Mouse (Mus musculus): ENCODE measurements around the gene Ifit2. TPM values are rescaled to one million over a fixed set of nuclear protein-coding genes. Genes with fewer than 3 reads are reported as not detected.
"Not testable (repeated sequence)": the region's sequence is repeated elsewhere in the genome, so short reads cannot be mapped to it uniquely, and the experiment has no call there.

The Ifit2 gene
- polyA plus RNA-seq, 1 experiment from 2014 or later: 2.7 TPM

DNA sequence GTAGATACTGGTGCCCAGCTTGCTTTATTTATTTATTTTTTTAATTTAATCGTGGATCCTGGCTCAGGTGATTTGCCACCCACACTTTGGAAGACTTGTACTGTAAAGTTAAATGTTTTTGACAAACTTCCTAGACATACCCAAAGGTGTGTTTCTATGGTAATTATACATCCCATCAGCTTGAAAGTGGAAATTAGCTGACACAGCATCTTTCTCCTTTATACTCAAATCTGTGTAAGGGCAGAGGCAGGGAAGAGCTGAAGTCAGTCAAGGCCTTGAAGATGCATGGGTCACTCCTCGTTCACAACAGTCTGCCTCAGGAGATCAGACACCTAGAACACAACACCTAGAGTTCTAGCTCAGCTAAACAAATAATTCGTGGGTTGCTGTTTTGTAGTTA, 59.6 kb downstream of the Ifit2 start:
- H3K4me1 ChIP-seq (replicated peaks); ATAC-seq (ENCODE audit: low FRiP score); H3K27me3 ChIP-seq; H3K9me3 ChIP-seq; H3K27ac ChIP-seq; H3K36me3 ChIP-seq; H3K4me3 ChIP-seq; H3K4me2 ChIP-seq; H3K9ac ChIP-seq: not testable (repeated sequence)
- 82% methylated on average over 3 of the region's 3 CpGs for WGBS

DNA sequence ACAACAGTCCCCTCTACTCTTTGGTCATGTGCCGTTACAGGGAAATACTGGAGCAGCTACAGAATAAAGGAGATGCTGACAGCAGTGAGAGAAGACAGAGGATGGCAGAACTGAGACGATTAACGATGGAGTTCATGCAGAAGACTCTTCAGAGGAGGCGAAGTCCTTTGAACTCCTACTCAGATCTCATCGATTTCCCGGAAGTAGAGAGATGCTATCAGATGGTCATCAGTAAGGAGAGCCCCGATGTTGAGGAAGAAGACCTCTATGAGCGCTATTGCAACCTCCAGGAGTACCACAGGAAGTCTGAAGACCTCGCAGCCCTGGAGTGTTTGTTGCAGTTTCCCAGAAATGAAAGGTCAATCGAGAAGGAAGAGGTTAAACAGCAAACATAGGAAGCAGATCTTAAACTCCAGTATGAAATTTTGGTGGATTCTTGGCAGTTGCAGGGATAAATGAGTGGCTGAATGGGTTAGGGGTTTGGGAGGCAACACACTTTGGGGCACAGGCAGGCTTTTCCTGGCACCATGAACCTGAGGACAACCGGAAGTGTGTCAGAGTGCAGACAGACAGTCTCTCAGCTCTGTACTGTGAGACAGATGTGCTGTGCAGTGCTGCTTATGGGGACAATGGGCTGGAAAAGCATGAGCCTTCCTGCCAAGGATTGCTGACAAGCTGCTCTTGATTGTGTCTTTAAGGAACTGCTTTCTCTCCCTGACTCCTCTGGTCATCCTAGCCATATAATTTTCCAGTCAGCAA, 61.9 kb downstream of the Ifit2 start:
- H3K9me3 ChIP-seq; H3K27me3 ChIP-seq; ATAC-seq (ENCODE audit: low FRiP score); H3K4me1 ChIP-seq (replicated peaks); H3K27ac ChIP-seq; H3K4me2 ChIP-seq; H3K4me3 ChIP-seq; H3K36me3 ChIP-seq; H3K9ac ChIP-seq: not testable (repeated sequence)
- WGBS: 86% methylated on average over 6 of the region's 11 CpGs

DNA sequence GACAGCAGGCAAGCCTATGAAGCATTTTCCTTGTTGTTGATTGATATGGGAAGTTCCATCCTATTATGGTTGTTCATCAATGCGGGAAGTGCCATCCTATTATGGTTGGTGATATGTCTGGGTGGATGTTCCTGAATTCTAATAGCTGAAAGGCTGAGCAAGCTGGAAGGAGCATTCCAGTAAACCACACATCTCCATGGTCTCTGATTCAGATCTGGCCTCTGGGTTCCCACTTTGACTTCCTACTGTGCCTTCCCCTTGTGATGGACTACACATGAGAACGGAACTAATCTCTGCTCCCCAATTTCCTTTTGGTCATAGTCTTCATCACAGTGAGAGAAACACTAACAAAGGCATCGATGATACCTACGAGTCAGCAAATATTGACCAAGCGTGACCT, 70.4 kb downstream of the Ifit2 start:
- H3K9me3 ChIP-seq: no peaks in the 10 kb centered on the region
- no peaks in the 10 kb centered on the region for H3K4me1 ChIP-seq (replicated peaks)
- H3K36me3 ChIP-seq: no peaks in the 10 kb centered on the region
- 94% methylated on average over 5 of the region's 5 CpGs for WGBS
- no peaks in the 10 kb centered on the region for H3K27me3 ChIP-seq
- no peak for ATAC-seq (ENCODE audit: low FRiP score)
- H3K9ac ChIP-seq: no peak overlapping the region
- H3K4me2 ChIP-seq: no peak overlapping the region
- H3K27ac ChIP-seq: no peak overlapping the region
- no peak overlapping the region for H3K4me3 ChIP-seq

DNA sequence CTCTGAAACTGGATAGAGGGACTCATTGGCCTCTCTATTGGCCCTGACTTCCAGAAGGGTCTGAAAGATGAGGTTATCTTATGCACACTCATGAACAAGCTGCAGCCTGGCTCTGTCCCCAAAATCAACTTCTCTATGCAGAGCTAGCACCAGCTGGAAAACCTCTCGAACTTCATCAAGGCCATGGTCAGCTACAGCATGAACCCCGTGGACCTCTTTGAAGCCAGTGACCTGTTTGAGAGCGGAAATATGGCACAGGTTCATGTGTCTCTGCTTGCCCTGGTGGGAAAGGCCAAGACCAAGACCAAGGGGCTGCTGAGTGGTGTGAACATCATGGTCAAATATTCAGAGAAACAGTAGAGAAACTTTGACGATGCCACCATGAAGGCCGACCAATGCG, 73.3 kb downstream of the Ifit2 start:
- no peaks in the 10 kb centered on the region for H3K9me3 ChIP-seq
- 94% methylated on average over 6 of the region's 6 CpGs for WGBS
- H3K4me2 ChIP-seq: no peak overlapping the region
- H3K36me3 ChIP-seq: no peaks in the 10 kb centered on the region
- H3K27ac ChIP-seq: no peak overlapping the region
- H3K9ac ChIP-seq: no peak overlapping the region
- no peak for ATAC-seq (ENCODE audit: low FRiP score)
- H3K27me3 ChIP-seq: no peaks in the 10 kb centered on the region
- no peaks in the 10 kb centered on the region for H3K4me1 ChIP-seq (replicated peaks)
- H3K4me3 ChIP-seq: no peak overlapping the region

DNA sequence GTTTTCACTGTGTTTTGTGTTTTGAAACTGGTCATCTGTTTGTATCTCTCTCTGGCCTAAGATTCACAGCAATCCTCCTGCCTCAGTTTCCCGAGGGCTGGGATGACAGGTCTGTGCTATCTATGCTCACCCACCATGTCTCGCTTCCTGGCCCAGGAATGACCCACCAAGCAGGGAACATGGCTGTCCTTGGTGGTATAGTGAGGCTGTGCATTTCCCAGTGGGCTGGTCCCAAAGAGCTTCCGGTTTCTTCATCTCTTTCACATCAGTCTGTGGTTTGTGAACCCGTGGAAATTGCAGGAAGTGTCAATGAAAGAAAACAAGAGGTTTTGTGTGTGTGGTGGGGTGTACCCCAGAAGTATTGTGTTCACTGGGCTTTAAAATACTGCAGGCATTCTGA, 74.2 kb downstream of the Ifit2 start:
- Histone ChIP-seq H3K4me3 (no peak overlapping the region), H3K27me3 (no peaks in the 10 kb centered on the region), H3K4me2 (no peak overlapping the region), H3K27ac (no peak overlapping the region), H3K36me3 (no peaks in the 10 kb centered on the region), H3K4me1 (replicated peaks) (no peaks in the 10 kb centered on the region), H3K9ac (no peak overlapping the region), H3K9me3 (no peaks in the 10 kb centered on the region)
- no peak for ATAC-seq (ENCODE audit: low FRiP score)
- 82% methylated on average over 4 of the region's 4 CpGs for WGBS

Other genes starting within 250 kb of the Ifit2 start
- 0.23 and 0.87 TPM in 2 replicates for gene Ch25h, start 75.5 kb upstream of the Ifit2 start, polyA plus RNA-seq (2015; fragmentation: Nextera tagmentation; extraction: Ambion mirVana)
- gene Lipa, start 23.2 kb upstream of the Ifit2 start, polyA plus RNA-seq (2015; fragmentation: Nextera tagmentation; extraction: Ambion mirVana): 23.4 and 24.4 TPM in 2 replicates
- 0.78 and 0.88 TPM in 2 replicates for gene Ifit3, start 32.8 kb downstream of the Ifit2 start, polyA plus RNA-seq (2015; fragmentation: Nextera tagmentation; extraction: Ambion mirVana)
- gene Ifit1bl1, start 51.3 kb downstream of the Ifit2 start, polyA plus RNA-seq (2015; fragmentation: Nextera tagmentation; extraction: Ambion mirVana): 0.60 and 1.00 TPM in 2 replicates
- gene Ifit3b, start 57.3 kb downstream of the Ifit2 start, polyA plus RNA-seq (2015; fragmentation: Nextera tagmentation; extraction: Ambion mirVana): 0.14 and 0.27 TPM in 2 replicates
- gene Ifit1bl2, start 90.0 kb downstream of the Ifit2 start, polyA plus RNA-seq (2015; fragmentation: Nextera tagmentation; extraction: Ambion mirVana): 0.22 and 0.39 TPM in 2 replicates
- gene Ifit1, start 90.2 kb downstream of the Ifit2 start, polyA plus RNA-seq (2015; fragmentation: Nextera tagmentation; extraction: Ambion mirVana): 0.23 and 0.34 TPM in 2 replicates
- 2.3 and 3.9 TPM in 2 replicates for gene Slc16a12, start 196.6 kb downstream of the Ifit2 start, polyA plus RNA-seq (2015; fragmentation: Nextera tagmentation; extraction: Ambion mirVana)